Mouse (Mus musculus) B cell, adult (primary cell): ENCODE results near the gene Gm10799. TPM values are rescaled to one million over a fixed set of nuclear protein-coding genes. Genes with fewer than 3 reads are reported as not detected.

Source experiments
- total RNA-seq: library from RNA; stranded (reverse); gene quantifications from 4 replicates; pipeline ENCODE4 v1.2.4, GENCODE M21; 2023; ENCODE audit not compliant: inconsistent age

The Gm10799 gene
- total RNA-seq: not detected in 4 replicates

GRCm38 (mm10) chr2:104068450-104068849, at the start of gene Gm10799:
Gene Gm10799 (minus strand): TSS chr2:104068550.

DNA sequence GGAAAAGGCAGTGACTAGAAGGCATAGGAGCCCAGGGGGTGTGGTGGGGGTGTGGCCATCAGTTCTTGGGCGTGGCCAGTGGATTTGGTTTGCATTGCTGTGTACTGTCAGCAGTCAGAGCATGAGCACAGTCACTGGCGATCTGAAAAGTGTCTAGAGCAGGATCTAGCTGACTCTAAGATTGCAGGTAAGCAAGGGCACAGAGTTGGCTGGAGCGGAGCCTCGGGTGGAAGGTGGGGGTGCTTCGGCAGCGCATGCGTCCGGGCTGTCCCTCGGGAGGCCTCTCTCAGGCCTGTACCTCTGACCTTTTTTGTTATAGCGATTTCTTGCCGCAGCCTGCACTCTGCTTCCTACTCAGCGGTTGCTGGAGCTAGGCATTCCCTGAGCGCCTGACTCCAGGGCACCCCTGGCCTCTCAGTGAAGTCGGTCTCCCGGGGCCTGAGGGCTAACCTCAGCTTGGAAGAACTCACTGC, 27.4 kb upstream of the Gm10799 start, which contains the start of gene Cd59a:
TSS of gene Cd59a (plus strand) at position 61 of the 473 bp plus-strand sequence.

DNA sequence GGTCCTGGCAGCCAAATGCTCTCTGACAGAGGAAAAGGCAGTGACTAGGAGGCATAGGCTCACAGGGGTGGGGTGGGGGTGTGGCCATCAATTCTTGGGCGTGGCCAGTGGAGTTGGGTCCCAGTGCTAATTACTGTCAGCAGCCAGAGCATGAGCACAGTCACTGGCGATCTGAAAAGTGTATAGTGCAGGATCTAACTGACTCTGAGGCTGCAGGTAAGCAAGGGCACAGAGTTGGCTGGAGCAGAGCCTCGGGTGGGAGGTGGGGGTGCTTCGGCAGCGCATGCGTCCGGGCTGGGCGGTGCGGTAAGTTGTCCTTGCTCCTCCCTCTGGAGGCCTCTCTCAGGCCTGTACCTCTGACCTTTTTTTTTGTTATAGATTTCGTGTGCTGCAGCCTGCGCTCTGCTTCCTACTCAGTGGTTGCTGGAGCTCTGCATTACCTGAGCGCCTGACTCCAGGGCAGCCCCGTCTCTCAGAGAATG, 1.4 kb upstream of the Gm10799 start, which contains the start of gene Cd59b:
TSS of gene Cd59b (plus strand) at position 146 of the 482 bp plus-strand sequence.

GRCm38 (mm10) chr2:104065526-104065925, 2.8 kb downstream of the Gm10799 start, which contains the start of gene Gm10912:
Gene Gm10912 (plus strand): TSS chr2:104065826.

DNA sequence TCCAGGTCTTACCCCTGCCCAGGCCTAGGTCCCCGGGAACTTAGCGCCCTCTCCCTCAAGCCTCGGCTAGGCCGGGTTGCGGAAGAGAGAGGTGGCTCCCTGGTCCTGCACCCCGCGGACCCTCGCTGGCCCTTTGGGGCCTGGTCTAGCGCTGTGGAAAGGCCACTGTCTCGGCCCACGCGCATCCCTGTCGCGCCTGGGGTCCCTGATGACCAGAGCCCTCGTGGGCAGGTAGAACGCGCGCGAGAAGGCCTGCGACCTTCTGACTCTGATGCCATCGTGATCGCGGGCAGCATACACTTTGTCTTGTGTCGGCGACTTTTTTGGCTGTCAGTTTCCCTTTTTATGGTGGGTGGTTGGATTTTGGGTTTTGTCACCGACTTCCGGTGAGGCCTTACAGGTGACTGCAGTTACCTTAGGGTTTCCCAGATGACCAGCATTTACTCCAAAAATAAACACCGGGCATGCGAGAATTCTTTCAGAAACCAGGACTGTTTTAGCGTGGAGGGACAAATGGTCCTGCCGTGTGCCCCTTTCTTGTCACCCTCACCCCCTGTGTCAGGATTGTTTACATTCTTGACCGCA, 40.1 kb downstream of the Gm10799 start, which contains the start of gene 4931422A03Rik:
TSS of gene 4931422A03Rik (minus strand) at position 223 of the 585 bp plus-strand sequence.

DNA sequence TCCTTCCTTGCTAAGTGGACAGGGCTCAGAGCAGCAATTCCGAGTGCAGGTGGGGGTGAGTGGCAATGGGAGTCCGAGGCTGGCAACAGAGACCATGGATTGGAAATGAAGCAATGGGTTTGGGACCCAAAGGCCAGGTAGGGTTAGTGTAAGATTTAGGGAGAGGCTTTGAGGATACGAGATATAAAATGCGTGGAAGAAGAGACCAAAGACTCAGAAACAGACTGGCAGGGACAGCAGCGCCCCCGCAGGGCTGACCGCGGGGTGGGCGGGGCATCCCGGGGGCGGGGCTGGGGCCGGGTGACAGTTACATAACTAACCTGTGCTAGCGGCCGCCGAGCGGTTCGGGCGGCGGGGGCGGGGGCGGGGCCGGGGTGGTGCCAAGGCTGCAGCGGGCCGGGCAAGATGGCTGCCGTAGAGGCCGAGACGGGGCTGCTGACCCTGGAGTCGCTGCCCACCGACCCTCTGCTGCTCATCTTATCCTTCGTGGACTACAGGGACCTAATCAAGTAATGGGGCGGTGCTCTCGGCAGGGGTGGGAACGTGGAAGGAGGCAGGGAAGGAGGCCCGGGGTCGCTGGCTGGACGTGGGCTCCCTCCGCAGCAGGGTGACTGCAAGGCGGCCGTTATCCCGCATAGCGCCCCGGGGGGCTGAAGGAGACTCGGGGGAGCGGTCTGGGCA, 40.8 kb downstream of the Gm10799 start, which contains the start of gene Fbxo3:
TSS of gene Fbxo3 (plus strand) at position 264 of the 681 bp plus-strand sequence.

Other genes starting within 250 kb of the Gm10799 start
- gene Lmo2, start 110.6 kb downstream of the Gm10799 start, total RNA-seq: 195 to 223 TPM (median 208 TPM) in 4 replicates
- 23.7 to 25.2 TPM (median 24.5 TPM) in 4 replicates for gene Fbxo3, start 40.8 kb downstream of the Gm10799 start, total RNA-seq
- not detected in 4 replicates for gene 4931422A03Rik, start 40.2 kb downstream of the Gm10799 start, total RNA-seq
- 0.29 to 0.72 TPM (median 0.51 TPM) in 3 of 4 replicates, not detected in the other for gene Gm10912, start 2.7 kb downstream of the Gm10799 start, total RNA-seq
- gene Cd59b, start 1.3 kb upstream of the Gm10799 start, total RNA-seq: 0.67 TPM in 1 of 4 replicates, not detected in the others
- 0.51 to 1.2 TPM (median 0.69 TPM) in 4 replicates for gene Cd59a, start 27.3 kb upstream of the Gm10799 start, total RNA-seq
- not detected in 4 replicates for gene A930018P22Rik, start 54.2 kb upstream of the Gm10799 start, total RNA-seq